Mouse (Mus musculus) right cerebral cortex, postnatal 10 days (tissue): ENCODE data around the gene Ptpn3.
"Not testable (repeated sequence)": the region's sequence is repeated elsewhere in the genome, so short reads cannot be mapped to it uniquely, and the experiment has no call there.

Experiments used
- DNase-seq, 2 experiments: peaks; one replicate each; pipeline ENCODE4 v3.0.0; 2021; ENCODE audit warnings: low spot score in 2 of 2

Ptpn3 gene

GRCm38 (mm10) chr4:57299701-57300468, 1.8 kb downstream of the Ptpn3 start:
- DNase-seq, result peak; percentile 63 to 69

- peak; percentile 56 to 62 for DNase-seq
Measured at GRCm38 (mm10) chr4:57299308-57299700, 2.3 kb downstream of the Ptpn3 start.

- no peak for DNase-seq
Measured at GRCm38 (mm10) chr4:57298181-57298580, 3.5 kb downstream of the Ptpn3 start.

GRCm38 (mm10) chr4:57294971-57295656, 6.5 kb downstream of the Ptpn3 start:
- no peak for DNase-seq

GRCm38 (mm10) chr4:57292670-57293069, 9.0 kb downstream of the Ptpn3 start:
- no peak for DNase-seq

- DNase-seq, result no peak
Measured at GRCm38 (mm10) chr4:57290049-57290448, 11.6 kb downstream of the Ptpn3 start.

- no peak for DNase-seq
Measured at GRCm38 (mm10) chr4:57287808-57288207, 13.8 kb downstream of the Ptpn3 start.

GRCm38 (mm10) chr4:57285251-57285650, 16.4 kb downstream of the Ptpn3 start:
- DNase-seq, result no peak

GRCm38 (mm10) chr4:57283189-57283588, 18.4 kb downstream of the Ptpn3 start:
- DNase-seq, result no peak

- DNase-seq, result no peak
Measured at GRCm38 (mm10) chr4:57282630-57283029, 19.0 kb downstream of the Ptpn3 start.

- DNase-seq, result no peak
Measured at GRCm38 (mm10) chr4:57282179-57282578, 19.5 kb downstream of the Ptpn3 start.

- no peak for DNase-seq
Measured at GRCm38 (mm10) chr4:57280888-57281287, 20.7 kb downstream of the Ptpn3 start.

- no peak for DNase-seq
Measured at GRCm38 (mm10) chr4:57279229-57279628, 22.4 kb downstream of the Ptpn3 start.

- DNase-seq, result no peak
Measured at GRCm38 (mm10) chr4:57278812-57279211, 22.8 kb downstream of the Ptpn3 start.

- DNase-seq, result no peak
Measured at GRCm38 (mm10) chr4:57277671-57278070, 24.0 kb downstream of the Ptpn3 start.

- DNase-seq, result peak; percentile 61 to 71
Measured at GRCm38 (mm10) chr4:57275116-57275743, 26.4 kb downstream of the Ptpn3 start.

- DNase-seq, result no peak
Measured at GRCm38 (mm10) chr4:57273532-57274502, 27.8 kb downstream of the Ptpn3 start.

GRCm38 (mm10) chr4:57270991-57271390, 30.6 kb downstream of the Ptpn3 start:
- DNase-seq, result no peak

GRCm38 (mm10) chr4:57270489-57270888, 31.1 kb downstream of the Ptpn3 start:
- DNase-seq, result not testable (repeated sequence)

- DNase-seq, result no peak
Measured at GRCm38 (mm10) chr4:57269344-57269743, 32.3 kb downstream of the Ptpn3 start.

- no peak for DNase-seq
Measured at GRCm38 (mm10) chr4:57268330-57268729, 33.3 kb downstream of the Ptpn3 start.

GRCm38 (mm10) chr4:57266389-57266788, 35.2 kb downstream of the Ptpn3 start:
- DNase-seq, result no peak
